Mouse (Mus musculus) R1 (cell line): ENCODE measurements at regions not wholly inside any gene's neighbourhood (a gene's known extent, or its start where the extent isn't known, plus 50 kb on each side); places are given as distances from the start of the nearest gene placed in this dataset.

Experiments used
- DNase-seq: peaks from one replicate; pipeline ENCODE4 v3.0.0-alpha.2; 2018; ENCODE audit warnings: low read depth, low spot score

DNA sequence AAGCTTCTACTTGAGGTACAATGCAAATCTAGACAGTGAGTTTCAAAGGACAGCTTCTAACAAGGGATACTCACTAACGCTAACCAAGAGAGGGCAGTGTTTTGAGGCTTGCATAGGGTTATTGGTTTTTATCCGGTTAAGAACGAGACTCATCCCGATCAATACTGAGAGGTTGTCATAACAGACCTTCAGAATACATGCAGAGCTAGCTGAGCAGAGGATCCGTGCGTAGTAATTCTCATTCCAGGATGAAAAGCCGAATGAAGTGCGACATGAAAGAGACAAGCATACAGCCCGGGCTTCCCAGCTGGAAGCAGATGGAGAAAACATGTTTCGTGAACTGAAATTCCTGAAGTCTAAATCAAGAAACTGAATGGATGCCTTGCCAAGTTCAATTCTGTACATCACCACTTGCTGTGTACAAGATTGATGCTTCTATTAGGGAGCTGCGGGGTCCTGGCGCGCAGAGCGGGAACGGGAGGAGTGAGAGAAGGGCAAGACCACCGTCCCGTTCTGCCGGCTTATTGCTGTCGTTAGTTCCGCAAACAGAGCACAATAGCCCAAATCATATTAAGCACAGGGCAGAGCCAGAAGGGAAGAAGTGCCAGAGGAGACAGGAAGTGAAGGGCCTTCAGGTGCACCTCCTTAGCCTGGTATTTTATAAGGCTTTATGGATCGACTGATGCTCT is 65.4 kb upstream of the Tes start:
- DNase-seq: no peak

DNA sequence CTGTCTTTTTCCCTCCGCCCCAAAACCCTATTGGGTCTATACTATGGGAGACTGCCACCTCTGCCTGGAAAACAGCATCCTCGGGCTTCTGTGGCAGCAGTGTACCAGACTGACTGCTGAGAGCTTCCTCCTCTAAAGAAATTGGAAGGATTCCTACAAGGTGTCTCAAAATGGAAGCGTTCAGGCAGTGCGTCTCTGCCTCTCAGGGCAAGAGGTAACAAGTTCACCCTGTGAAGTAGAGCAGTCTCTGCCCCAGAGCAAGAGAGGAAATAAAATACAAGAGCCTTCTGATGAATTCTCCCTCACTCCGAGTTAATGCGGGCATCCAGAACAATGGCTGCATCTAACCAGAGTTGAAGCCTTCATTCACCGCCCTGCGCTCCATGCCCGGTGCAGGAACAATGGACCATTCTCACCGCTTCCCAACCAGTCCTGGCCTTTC is 69.4 kb upstream of the Tes start:
- no peak for DNase-seq

DNA sequence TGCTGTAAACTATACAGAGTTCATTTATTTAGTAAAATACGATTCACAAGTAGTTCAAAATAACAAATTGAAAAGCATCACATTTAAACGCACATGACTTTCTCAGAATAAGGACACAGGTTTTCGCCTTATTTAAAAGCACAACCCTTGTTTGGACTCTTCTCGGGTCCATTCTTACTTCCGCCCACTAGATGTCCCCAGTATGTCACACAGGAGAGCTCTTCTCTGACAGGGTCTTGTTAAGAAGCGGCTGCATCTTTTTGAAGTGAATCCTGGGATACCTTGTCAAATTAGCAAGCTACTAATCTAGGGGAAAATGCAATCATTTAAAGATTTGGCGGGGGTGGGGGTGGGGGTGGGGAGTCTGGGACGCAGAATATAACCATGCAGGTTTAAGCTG is 70.2 kb upstream of the Tes start:
- peak; percentile 60 for DNase-seq

DNA sequence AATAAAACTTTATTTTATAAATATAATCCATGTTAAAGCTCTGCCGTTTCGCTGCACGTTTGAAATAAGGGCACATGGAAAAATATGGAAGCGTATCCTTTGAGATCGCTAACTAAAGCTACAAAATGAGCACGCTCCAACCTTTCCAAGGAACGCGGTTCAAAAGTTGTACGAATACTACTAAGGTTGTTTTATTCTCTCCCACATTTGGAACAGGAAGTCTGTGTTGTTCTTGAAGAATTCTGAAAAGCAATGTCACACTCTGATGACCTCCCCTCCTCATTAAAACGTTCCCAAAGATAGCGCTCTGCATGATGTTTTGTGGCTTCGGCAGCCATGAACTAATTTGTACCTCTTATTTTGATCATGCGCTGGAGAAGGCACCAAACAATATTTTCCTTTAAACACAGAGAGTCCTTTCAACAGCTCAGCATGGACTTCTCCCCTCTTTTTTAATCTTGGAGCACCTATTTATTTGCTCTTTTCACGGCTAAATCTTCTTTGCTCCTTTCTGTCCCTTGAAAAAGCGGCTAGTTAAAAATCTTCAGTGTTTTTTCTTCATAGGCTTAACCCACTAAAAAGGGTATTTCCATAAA is 72.9 kb upstream of the Tes start:
- no peak for DNase-seq

DNA sequence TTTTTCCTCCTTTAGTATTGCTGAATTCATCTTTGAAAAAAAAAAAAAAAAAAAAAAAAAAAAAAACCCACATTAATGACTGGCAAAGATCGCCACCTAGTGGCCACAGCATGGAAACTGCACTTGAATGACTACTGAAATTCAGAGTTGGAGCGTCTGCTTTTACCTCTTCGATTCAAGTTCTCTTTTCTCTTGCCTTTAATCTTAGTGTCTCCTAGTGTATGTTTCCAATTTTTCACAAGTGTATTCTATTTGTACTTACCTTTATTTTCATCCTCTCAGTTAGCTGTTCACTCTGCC is 79.9 kb upstream of the Tfec start:
- peak; percentile 49 for DNase-seq

DNA sequence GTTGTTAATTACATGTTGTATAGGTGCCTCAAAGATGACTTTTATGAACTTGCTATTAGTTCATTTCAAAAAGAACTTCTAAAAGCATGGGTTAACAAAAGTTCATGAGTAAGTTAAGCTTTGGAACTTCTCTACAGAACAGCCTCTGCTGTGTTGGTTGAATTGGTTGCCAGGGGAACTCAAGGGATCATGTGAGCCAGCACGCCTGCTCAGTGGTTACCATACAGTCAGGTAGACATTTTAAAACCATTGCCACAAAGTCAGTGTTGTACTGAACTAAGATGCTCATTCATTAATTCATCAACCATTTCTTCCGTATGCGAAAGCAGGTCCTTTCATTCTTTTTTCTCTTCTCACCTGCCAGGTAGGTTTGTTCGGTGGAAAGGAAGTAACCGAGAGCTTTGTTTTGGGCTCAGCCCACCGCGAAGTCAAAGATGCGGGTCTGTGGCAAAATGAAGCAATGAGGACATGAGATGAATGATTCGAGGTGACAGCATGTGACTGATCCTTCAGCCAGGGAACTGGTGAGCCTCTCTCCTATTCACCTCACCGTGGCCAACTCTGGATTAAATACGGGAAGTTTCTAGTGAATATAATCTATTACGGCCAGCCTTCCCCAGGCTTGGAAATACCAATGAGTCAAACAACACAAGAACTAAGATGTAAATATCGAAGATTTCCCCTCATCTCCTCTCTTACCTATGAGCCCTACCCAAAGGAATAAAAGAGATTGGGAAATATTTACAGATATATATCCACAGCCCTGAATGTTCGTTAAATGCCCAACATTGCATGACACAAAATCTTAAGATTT is 79.4 kb upstream of the Tfec start:
- DNase-seq: no peak

DNA sequence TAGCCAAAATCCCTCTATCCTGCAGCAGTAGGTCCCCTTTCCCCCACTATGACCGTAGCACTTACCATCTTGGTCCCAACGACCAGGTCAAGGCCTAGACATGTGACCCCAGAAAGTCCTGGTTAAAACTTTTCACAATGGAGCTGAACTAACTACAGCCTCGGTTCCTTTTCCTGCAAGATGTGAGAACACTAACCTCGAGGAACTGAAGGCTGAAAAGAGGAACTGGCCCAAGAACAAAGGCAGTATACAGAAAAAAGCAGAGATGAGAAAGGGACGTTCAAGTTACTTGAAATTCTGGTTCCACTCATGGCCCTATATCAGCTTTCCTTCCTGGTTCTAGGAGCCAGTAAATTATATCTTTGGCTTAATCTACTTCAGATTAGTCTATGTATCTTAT is 67.4 kb upstream of the Tfec start:
- no peak for DNase-seq

DNA sequence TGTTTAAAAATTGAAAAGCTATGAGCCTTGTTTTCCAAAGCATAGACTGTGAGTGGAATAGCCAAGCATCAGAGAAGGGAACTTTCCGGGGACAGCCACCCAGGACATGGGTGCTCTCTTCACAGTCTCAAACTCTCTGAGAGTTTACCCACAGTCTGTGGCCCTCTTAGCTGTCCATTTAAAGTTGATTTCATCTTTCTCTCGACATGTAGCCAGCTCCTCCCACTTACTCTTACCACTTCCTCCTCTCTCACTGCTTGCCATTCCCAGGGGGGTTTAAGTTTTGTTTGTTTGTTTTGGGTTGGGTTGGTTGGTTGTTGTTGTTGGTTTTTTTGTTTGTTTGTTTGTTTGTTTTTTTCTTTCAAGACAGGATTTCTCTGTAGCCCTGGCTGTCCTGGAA is 66.1 kb upstream of the Tfec start:
- no peak for DNase-seq

DNA sequence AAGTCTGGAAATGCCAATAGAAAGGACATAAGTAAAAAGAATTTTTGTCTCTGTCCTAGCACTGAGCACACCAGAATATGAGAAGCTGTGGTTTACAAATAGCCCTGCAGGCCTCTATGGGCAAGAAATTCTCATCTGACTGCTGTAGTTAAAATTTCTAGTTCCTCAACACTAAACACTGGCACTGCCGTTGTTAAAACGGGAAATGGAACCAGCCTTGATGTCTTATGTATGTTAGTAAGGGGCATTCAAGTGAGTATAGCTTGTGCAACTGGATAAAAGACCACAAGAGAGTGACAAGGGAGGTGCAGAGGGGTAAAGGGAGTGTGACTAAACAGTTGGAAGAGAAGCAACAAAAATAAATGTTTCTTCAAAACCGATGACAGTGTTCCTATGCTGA is 65.7 kb upstream of the Tfec start:
- no peak for DNase-seq

DNA sequence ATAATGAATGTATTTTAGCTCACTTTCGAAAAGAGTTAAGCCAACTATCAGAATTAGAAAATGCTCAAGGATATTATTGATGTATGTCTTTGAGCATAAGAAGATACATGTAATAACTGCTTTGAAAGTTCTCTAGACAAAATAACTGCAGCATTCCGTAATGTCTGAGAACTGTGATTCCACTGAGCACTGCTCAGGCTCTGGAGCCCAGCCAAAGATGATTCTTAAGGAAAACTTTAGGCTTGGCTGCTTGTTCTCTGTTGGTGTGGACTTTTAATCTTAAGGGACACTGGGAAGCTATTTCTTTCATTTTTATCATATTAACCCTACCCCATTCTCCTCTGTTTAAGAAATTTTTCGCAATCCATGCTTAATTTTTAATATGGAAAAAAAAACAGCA is 59.9 kb upstream of the Tfec start:
- no peak for DNase-seq

DNA sequence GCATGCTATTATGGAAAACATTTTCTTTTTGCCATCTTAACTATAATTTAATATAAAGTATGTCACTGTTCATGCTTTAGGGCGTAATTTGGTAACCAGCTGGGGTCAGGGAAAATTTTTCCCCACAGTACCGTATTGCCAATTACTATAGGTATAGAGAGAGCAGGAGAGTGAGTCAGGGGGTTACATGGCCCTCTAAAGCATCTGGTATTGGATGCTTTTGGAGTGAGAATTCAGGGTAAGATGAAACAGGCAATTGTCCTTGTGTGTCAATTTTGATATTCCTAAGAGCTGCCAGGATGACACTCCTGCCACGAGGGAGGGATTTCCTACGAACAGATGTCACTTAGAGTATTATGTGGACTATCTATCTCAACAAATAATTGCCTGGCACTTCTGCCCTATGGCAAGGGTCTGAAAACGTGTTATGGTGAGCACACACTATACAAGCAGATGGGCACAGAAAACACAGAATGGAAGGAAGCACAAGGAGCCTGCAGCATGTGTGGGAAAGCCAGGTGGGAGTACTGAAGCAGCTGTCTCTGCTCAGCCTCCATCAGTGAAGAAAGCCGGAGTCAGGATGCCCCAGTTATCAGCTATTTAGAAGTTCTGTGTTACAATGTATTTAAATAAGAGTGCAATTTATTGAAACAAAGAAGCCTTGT is 58.7 kb upstream of the Tfec start:
- DNase-seq: no peak
